Mouse (Mus musculus): ENCODE measurements around the gene Aoc2. TPM values are rescaled to one million over a fixed set of nuclear protein-coding genes. Genes with fewer than 3 reads are reported as not detected.

The Aoc2 gene
- total RNA-seq (2021) = 1 to 10 TPM; 1.7 to 2.3 TPM
- long read RNA-seq, experiment 1 = 0 reads
- long read RNA-seq, experiment 2 = 0 reads

DNA sequence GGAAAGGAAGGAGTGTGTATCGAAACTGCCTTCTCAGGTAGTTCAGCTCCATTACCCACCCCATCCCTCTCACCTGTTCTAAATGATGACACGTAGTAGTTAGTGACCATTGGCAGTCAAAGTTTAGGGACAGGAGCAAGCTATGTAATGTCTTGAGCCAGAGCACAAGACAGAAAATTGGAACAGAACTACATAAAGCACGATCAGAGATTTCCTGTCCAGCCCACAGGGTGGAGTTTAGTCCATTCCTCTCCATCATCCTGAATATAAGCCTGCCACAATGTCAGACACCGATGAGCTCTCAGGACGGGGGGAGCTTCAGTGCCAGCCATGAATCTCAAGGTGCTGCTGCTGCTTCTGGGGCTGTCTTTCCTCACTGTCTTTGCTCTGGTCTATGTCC, at the start of gene Aoc2:
TSS of gene Aoc2 (plus strand) at position 301 of the 400 bp plus-strand sequence.
- DNase-seq = no peak

DNA sequence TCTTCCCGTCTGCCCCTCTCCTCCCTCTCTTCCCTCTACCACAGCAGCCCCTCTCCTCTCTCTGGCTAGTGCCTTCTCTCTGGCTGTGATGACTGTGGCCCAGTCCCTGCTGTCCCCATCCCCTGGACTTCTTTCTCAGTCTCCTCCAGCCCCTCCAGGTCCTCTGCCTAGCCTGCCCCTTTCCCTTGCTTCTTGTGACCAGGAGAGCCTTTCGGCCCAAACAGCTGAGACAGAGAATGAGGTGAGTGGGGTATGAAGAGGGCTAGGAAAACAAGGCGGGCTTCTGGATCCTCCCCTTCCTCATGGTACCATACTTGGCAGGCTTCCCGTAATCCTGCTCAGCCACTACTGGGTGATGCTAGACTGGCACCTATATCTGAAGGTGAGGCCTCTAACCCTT, 49.6 kb upstream of the Aoc2 start:
- no peak for DNase-seq

DNA sequence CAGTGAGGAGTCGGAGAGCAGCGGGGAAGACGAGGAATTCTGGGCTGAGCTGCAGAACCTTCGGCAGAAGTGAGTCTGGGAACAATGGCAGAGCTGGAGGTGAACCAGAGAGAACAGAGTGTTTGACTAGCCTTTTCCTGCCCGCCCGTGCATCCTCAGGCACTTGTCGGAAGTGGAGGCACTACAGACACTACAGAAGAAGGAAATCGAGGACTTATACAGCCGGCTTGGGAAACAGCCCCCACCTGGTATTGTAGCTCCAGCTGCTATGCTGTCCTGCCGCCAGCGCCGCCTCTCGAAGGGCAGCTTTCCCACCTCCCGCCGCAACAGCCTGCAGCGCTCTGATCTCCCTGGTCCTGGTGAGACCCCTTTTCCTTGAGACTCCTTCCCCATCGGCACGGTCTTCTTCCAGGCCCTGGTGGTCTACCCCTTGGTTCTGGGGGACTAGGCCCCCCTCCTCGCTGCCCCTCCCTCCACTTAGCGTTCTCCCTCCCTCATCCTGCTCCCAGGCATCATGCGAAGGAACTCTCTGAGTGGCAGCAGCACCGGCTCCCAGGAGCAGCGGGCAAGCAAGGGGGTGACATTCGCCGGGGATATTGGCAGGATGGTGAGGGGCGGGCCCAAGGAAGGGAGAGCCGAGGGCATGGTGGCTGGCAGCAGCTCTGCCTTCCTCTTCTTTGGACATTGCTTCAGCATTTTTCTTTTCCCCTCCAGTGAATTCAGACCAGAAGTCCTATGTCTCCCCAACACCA, 48.4 kb upstream of the Aoc2 start:
- DNase-seq = no peak

DNA sequence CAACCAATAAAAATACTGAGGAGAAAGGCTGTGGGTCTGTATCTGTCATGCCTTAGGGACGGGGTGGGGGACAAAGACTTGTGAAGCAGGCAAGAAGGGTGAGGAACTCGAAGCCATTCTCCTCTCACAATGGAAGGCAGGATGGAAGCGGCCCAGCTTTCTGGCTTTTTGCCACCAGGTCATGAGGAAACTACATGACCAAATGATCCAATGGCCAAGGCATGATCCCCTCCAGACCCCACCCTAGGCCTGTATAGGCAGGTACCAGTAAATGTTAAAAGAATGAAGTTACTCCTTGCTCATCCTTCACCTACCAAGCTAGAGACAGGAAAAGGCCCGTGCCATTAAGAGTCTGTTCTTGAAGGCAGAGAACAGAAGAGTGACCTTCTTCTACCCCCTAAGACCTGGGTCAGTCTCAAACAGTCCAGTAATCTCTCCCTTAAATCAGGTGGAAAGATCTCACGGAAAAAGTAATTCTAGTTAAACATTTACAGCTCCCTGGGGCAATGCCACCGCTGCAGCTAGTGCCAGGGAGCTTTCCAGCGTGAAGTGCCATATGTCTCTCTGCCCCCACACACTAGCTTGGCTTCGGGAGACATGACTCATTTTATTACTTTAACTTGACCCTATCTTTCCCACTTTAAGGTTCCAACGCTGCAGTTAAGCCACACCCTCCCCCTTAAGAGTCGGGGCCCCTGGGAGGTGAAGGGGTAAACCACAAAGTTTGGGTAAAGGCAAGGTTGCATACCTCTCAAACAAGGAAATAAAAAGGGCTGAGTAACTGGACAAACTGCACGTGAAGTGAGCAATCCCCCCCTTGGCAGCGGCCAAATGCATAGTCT, 47.3 kb upstream of the Aoc2 start:
- no peak for DNase-seq

DNA sequence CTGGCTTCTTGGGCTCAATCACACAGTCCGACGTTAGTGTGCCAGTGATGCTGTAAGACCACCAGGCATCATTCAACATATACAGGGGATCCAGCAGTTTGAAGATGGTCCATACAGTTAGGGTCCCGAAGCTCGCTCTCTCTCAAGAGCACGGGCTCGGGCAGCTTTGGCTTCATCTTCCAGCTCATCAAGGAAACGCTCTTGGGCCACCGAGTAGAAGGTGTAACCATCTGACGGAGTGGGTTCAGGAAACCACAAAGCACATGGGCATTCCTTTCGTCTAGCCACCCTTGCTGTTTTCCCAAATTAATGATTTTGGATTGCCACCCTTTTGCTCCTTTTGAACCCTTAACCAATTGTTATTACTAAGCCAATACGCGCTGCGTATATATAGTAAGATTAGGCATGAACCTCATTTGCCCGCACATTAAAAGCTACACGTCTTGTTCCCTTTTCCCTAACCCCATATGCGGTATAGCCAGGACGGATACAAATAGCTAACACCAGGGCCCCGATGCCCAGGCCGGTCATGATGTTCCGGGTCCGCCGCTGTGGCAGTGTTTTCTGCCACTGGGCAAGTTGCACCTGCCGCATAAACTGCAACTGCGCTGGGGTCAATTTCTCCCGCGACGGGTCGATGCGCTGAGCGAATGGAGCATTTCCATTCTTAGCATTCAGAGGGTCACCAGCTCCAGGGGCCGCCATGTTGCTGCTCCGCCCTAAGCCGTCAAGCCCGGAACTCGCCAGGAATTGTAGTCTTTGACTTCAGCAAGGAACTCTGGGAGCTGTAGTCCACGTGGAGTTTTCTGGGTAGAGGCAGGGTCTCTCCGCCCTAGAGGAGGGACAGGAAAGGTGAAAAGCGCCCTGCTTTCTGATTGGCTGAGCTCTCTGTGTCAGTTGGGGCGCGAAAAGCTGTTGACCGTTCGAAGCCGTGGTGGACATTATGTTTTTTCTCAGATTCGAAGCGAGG, 46.4 kb upstream of the Aoc2 start, which contains the start of the genes Cntd1 and Coa3:
TSS of gene Cntd1 (plus strand) at position 790 of the 970 bp plus-strand sequence.
TSS of gene Coa3 (minus strand) at position 892 of the 970 bp plus-strand sequence.
- peak; percentile 68 for DNase-seq

DNA sequence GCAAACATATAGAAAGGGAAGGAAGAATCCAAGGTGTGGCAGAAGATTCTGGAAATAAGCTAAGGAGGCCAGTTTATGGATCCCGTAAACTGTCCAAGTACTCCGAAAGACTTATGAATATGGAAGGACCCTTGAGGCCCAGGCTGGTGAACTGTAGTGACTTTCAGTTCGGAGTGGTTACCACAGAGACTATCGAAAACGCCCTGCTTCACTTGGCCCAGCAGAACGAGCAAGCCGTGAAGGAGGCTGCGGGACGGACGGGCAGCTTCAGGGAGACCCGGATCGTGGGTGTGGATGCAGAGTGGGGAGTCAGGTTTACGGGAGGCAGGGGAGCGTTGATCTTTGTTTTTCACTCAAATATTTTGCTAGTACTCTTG, 45.7 kb upstream of the Aoc2 start:
- no peak for DNase-seq

DNA sequence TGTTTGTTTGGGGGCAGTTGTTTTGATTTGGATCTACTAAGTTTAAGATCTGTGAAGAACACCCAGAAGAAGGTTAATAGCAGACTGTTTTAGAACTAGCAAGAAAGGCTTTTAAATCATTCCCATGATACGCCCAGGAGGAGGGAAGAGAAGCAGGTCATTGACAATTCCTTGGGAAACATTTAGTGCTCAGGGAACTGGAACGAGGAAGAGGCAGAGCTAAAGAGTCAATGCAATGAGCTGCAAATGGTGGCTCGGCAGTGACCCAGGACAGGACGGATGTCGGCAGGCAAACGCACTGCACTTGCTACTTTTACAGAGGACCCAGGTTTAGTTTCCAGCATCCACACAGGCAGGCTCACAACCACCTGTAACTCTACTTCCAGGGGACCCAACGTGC, 44.0 kb upstream of the Aoc2 start:
- DNase-seq = no peak

DNA sequence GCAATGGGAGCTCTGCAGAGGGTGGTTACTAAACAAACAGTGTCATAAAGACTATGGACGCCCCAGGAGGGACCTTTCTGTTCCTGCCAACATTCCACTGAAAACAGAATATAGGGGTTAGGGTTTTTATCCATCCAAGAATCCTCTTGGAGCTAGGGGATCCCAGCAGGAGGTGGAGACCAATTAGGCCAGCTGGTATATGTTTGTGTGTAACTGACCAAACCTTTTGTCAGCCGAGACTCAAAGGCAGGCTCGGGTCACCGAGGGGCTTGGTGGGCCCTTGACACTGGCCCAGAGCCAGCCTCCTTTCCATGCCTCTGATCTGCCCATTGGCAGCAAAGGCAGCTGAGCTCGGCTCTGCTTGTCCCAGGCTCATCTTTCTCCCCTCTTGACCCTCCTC, 42.0 kb upstream of the Aoc2 start:
- DNase-seq = no peak

DNA sequence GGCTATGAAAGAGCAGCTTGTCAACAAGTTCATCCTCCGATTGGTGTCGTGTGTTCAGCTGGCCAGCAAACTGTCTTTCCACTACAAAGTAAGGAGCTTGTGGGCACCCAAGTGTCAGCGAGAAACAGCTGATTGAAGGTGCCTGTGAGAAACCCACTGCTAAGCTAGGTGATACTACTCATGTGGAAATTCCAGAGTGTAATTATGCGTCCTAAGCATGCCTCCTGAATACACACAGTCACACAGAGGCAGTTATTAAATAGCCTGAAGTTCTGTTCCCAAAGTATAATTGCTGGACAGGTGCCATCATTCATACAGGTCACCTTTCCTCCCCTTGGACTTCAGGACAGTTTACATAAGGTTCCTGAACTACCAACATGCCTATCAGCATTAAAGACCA, 41.1 kb upstream of the Aoc2 start:
- DNase-seq = no peak

DNA sequence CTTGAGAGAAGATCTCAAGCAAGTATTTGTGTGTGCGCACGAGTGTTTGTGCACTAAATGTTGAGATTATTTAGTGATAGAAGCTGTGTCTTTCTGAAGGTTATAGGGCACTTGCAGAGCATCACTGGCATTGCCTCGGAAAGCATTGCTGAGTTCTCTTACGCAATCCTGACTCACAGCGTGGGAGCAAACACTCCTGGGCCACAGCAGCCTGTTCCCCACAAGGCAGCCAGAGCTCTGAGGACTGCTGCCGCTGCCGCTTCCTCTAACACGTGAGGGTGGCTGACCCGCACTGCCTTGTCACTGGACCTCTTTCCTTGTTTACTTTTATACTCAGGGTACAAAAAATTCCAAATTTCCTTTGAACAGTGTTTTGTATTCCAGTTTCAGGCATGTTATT, 37.6 kb upstream of the Aoc2 start:
- no peak for DNase-seq

DNA sequence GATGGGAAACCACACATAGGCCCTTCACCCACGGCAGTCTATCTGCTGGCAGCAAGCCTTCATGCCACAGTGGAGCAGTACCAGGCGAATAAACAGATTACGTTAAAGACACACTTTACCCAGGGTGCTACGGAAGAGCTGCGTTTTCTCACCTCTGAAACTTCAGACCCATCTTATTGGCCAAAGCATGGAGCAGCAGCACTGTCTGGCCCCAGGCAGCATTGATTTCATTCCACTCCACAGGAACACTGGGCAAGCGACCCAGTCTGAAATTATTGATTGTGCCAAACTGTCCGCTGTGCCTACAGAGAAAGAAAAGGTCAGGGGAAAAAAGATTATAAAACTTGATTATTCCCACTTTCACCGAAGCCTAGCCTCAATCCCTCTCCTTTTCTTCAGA, 33.6 kb upstream of the Aoc2 start:
- DNase-seq = no peak

DNA sequence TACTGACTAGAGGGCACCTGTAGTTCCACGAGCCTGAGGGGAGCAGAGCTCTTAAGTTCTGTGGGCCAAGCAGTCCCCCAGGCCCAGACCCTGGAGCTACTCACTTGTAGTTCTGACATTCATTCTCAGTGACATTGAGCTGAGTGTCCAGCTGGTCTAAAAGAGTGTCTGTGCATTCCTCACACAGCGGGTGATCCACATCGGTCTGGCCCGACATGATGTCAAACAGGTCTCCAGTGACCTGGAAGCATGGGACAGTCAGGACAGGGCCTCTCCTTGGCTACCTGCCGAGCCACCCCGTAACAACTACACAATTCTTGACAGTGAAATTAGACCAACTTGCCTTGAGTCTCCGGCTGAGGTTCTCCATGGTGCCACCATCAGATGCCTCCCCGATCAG, 29.7 kb upstream of the Aoc2 start:
- no peak for DNase-seq

DNA sequence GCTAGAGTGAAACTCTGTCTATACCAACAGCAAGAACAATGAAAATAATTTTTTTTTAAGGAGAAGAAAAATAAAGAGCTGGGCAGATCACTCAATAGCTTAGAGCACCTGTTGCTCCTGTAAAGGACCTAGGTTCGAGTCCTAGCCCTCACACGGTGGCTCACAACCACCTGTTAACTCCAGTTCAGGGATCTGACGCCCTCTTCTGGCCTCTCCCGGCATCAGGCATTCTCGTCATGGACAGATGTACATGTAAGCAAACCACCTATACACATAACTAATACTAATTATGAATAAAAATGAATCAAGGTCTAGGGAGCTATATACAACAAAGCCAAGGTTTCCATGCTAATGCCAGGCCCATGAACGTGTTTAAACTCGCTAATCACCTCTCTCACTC, 24.0 kb upstream of the Aoc2 start:
- DNase-seq = no peak

DNA sequence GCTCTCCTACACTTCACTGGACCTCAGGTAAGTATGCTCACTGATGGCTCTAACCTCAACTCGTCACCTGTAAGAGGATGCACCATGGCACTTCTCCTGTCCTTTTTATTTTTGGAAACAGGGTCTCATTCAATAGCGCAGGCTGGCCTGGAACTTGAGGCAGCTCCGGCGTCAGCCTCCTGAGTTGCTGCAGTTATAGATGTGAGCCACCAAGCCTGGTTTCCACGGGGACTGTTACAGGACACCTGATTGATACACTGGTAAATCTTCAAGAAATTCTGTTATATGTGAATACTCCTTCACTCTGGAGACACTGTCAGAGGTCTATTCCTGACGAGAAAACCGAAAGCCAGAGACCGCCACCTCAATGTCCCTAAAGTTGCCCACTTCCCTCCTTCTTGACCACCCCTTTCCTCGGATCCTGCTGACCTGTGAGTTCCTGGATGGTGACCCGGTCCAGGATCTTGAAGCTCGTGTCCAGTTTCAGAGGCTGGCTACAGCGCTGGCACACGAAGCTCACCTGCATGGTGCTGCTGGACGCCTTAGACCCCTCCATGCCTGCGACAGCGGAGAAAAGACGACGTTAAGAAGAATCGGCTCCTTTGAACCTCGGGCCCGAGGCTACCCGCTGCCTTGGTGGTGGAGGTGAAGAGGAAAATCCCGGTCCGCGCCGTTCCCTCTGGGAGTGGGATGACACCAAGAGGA, 23.4 kb upstream of the Aoc2 start:
- no peak for DNase-seq

DNA sequence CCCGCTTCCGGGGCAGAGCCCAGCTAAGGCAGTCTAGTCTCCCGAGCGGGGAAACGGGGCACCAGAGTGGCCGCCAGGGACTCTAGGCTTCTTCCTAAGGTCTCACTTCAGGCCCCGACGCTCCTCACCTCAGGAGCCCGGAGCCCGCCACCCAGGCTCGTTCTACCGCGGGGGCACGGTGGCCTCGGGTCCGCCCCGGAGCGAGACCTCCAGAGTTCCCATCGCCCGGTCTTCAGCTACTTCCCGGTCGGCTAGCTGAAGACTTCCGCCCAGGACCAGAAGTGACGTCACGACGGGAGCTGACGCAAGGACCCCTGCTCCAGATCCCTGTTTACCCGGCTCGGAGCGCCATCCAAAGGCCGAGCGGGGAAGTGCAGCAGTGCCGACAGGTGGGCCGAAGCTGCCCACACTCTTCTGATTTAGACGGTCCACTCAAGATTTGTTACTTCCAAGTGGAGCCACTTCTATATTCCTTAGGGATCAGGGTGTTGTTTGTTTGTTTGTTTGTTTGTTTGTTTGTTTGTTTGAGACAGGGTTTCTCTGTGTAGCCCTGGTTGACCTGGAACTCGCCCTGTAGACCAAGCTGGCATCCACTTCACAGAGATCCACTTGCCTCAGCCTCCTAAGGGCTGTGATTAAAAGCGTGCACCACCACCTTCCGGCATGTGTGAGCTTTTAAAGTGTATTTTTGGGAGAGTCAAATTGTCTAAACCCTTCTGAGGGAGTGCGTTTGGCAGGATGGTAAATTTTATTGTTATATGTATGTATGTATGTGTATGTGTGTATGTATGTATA, 22.7 kb upstream of the Aoc2 start, which contains the start of gene Becn1:
TSS of gene Becn1 (minus strand) at position 283 of the 795 bp plus-strand sequence.
- DNase-seq = peak; percentile 99

DNA sequence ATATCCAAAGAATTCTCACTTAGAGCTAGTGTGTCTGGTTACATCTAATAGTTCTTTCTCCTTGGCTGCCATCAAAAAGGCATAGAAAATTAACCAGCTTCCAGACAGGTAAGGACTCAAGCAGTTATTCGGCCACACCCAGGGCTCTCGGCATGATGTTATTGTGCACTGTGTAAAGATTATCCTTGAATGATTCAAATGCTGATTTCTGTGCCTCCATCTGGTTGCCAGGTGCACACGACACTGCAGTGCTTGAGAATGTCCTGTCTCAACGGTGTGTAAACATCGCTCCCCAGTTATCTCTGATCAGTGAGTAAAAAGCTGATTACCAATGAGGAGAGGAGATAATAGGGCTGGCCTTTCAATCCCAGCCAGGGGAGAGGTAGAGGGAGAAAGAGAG, 17.1 kb upstream of the Aoc2 start:
- no peak for DNase-seq

DNA sequence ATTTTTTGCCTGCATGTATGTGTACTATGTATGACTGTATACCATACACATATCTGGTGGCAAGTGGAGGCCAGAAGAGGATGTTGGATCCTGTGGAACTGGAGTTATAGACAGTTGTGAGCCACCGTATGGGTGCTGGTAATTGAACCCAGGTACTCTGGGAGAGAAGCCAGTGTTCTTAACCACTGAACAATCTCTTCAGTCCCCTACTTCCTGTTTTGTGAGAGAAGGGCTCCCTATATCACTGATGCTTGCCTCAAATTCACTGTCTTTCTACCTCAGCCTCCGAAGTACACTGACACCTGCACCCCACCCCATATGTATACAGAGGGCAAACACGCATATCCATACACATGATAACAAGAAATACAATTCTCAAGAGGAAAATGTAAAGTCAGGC, 13.8 kb upstream of the Aoc2 start:
- no peak for DNase-seq

DNA sequence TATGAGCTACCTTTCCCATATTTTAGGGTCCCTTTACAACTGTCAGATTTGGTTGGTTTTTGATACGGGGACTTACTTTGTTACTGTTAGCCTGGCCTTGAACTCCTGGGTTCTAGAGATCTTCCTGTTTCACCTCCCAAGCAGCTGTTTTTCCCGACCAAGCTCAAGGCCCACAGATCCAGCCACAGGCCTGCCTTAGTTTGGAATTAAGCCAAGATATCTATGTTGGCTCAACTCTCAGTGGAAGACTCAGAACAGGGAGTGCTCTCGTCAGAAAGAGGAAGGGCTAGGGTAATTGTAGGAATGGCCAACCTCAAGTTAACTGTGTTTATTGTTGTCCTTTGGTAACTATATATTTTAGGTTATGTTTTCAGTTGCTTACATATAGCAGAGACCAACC, 12.7 kb upstream of the Aoc2 start:
- DNase-seq = no peak

DNA sequence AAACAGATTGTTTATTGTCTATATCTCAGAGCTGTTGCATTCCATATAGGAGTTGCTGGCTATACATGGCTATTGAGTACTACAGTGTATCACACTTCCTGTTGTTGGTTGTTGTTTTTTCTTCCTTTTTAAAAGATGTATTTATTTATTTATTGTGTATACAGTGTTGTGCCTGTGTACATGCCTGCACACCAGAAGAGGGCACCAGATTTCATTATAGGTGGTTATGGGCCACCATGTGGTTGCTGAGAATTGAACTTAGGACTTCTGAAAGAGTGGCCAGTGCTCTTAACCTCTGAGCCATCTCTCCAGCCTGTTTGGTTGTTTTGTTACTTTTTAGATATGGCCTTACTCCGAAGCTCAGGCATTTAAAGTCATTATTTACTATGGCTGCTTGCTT, 10.3 kb upstream of the Aoc2 start:
- DNase-seq = no peak

DNA sequence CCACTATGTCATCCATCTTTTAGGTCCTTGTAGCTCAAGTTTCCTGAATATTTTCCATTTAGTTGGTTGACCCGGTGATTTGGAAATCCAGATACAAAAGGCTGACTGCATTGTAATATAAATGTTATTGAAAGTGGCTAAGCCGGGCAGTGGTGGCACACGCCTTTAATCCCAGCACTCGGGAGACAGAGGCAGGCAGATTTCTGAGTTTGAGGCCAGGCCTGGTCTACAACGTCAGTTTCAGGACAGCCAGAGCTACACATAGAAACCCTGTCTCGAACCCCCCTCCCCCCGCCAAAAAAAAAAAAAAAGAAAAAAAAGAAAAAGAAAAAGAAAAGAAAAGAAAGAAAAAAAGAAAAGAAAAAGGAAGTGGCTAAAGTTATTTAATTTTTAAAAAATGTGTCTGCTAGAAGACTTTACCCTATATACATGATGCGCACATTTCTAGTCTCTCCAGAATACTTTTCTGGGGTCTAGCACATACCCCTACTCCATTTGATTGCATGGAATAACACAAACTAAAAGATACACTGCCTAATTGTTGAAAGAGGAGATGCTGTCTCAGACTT, 9.7 kb upstream of the Aoc2 start:
- DNase-seq = no peak

Data from gastrocnemius, postnatal 10 days (tissue).